Mouse (Mus musculus) liver, embryonic 12.5 days (tissue): ENCODE measurements around the gene Fgd3. TPM values are rescaled to one million over a fixed set of nuclear protein-coding genes. Genes with fewer than 3 reads are reported as not detected.

Source experiments
- ATAC-seq: fragments of 200-750 bp; cut with Nextera tagmentation; 2 replicates; pipeline ENCODE4 v1.8.0; 2017; ENCODE audit warnings: moderate number of reproducible peaks, mild to moderate bottlenecking, moderate library complexity
- H3K27ac ChIP-seq: fragments of 300-500 bp; sonication (generic); 2 replicates; pipeline ENCODE4 v1.5.1; 2016; ENCODE audit warnings: mild to moderate bottlenecking
- H3K27me3 ChIP-seq: fragments of 300-500 bp; sonication (generic); replicated peaks from 2 replicates; pipeline ENCODE4 v1.6.1; 2016; ENCODE audit warnings: mild to moderate bottlenecking, moderate library complexity
- H3K36me3 ChIP-seq: fragments of 300-500 bp; sonication (generic); 2 replicates; pipeline ENCODE4 v1.6.1; 2016; ENCODE audit warnings: mild to moderate bottlenecking, moderate library complexity
- H3K4me1 ChIP-seq: fragments of 300-500 bp; sonication (generic); 2 replicates; pipeline ENCODE4 v1.6.1; 2016
- H3K4me2 ChIP-seq: fragments of 300-500 bp; sonication (generic); 2 replicates; pipeline ENCODE4 v1.6.1; 2016; ENCODE audit warnings: mild to moderate bottlenecking, moderate library complexity
- H3K4me3 ChIP-seq: fragments of 300-500 bp; sonication (generic); 2 replicates; pipeline ENCODE4 v1.5.1; 2016; ENCODE audit warnings: mild to moderate bottlenecking, moderate library complexity
- H3K9ac ChIP-seq: fragments of 300-500 bp; sonication (generic); 2 replicates; pipeline ENCODE4 v1.6.1; 2016; ENCODE audit warnings: mild to moderate bottlenecking, moderate library complexity
- H3K9me3 ChIP-seq: fragments of 300-500 bp; sonication (generic); replicated peaks from 2 replicates; pipeline ENCODE4 v1.6.1; 2016; ENCODE audit warnings: mild to moderate bottlenecking, moderate library complexity
- WGBS: fragments of 180-500 bp; shearing (Covaris S2); methylation state at CpG from one replicate; pipeline ENCODE4 v1.1.7; 2016; ENCODE audit not compliant: insufficient replicate concordance; 5-methylcytosine and 5-hydroxymethylcytosine counted together
- polyA plus RNA-seq: library from polyadenylated mRNA; unstranded; fragments of >200 nt; fragmentation: Nextera tagmentation; extraction: Ambion mirVana; gene quantifications from 2 replicates; pipeline ENCODE4 v1.2.1, GENCODE M21; 2016

Gene Fgd3
- polyA plus RNA-seq, 1 experiment from 2014 or later, result 0.32 TPM

DNA sequence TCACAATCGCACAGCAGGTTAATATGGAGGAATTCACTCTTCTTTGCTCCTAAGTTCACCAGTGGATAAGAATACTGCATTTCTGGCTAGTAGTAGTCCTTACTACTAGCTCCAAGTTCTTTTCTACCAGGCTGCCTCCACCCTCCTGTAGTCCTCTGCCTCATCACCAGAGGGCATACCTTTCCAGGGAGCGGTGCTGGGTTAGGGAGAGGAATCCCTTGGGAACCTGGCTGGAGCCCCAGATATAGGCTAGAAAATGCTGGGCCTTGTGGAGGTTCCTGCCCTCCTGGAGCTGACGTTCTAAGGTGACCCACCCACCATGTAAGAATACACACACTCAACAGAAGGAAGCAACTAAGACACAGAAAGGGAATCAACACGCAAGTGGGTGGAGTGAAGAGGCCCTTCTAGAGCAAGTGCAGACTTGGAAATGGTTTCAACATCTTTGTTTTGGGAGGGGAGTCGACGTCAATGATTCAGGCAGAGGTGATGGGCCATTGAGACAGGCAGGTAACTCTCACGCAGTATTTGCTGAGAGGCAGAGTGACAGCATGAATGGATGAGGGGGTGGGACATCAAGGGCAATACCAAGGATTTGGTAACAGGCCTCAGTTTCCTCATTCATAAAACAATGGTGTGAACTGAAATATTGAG is 18.9 kb upstream of the Fgd3 start:
- no peaks in the 10 kb centered on the region for H3K27me3 ChIP-seq
- H3K9ac ChIP-seq, result no peak overlapping the region
- no peak overlapping the region for H3K4me2 ChIP-seq
- H3K27ac ChIP-seq, result no peak overlapping the region
- no peaks in the 10 kb centered on the region for H3K36me3 ChIP-seq
- no peaks in the 10 kb centered on the region for H3K9me3 ChIP-seq
- 61% methylated on average over 7 of the region's 7 CpGs for WGBS
- peaks cover 31% of the 10 kb centered on the region for H3K4me1 ChIP-seq
- no peak overlapping the region for H3K4me3 ChIP-seq
- ATAC-seq, result no peak

DNA sequence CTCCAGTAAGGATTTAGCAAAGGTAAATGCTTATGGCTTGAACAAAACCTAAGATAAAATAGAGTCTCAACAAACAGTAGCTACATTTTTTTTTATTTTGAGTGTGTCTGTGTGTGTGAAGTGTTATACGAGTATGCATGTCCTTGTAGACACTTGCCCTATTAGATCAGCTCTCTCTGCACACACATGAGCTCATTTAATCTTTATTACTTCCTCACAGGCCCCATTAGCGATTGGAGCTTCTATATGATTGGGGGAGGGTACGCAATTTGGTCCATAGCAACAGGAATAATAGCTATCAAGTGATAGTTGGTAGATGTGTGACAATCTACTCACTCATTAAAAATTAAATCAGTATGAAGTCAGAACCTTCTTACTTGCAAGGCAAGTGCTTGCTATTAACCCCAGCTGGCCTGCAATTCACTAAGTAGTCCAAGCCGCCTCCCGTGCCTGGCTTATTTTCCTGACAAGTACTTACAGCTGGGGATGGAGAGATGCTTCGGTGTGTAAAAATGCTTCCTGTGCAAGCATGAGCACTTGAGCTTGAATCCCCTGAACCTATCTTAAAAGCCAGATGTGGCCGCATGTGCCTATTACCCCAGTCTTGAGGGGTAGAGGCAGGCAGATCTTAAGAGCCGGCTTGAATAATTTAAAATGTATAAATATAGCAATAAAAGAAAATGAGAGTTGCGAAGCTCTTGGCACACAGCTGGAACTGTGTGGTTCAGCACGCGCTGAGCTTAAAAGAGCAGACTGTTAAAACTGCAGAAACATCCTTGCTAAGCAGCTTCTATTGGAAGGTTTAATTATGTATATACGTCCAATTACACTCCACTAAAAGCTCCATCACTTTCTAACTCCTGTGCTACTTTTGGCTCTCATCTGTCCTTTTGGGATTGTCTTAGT is 15.2 kb upstream of the Fgd3 start:
- no peak for ATAC-seq
- H3K4me2 ChIP-seq, result no peak overlapping the region
- H3K4me1 ChIP-seq, result peaks cover 10% of the 10 kb centered on the region
- WGBS, result 78% methylated on average over 12 of the region's 12 CpGs
- no peak overlapping the region for H3K27ac ChIP-seq
- H3K4me3 ChIP-seq, result no peak overlapping the region
- H3K27me3 ChIP-seq, result no peaks in the 10 kb centered on the region
- no peaks in the 10 kb centered on the region for H3K9me3 ChIP-seq
- no peak overlapping the region for H3K9ac ChIP-seq
- no peaks in the 10 kb centered on the region for H3K36me3 ChIP-seq

DNA sequence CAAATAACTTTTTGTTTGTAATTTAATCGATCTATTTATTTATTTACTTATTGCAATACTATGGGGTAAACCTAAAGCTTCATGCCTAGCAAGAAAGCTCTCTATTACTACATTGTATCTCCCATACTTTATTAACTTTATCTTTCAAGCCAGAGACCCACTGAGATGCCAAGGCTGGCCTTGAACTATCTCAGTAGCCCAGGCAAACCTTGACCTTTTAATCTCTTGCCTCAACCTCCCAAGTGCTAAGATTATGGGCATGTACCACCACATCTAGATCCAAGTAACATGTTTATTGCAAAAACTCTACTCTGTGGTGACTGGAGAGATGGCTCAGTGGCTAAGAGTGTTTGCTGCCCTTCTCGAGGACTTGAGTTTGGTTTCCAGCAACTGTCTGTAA is 13.1 kb upstream of the Fgd3 start:
- Histone ChIP-seq H3K9me3 (no peaks in the 10 kb centered on the region), H3K27ac (no peak overlapping the region), H3K27me3 (no peaks in the 10 kb centered on the region), H3K4me3 (no peak overlapping the region), H3K4me2 (no peak overlapping the region), H3K9ac (no peak overlapping the region), H3K36me3 (no peaks in the 10 kb centered on the region), H3K4me1 (peaks cover 7% of the 10 kb centered on the region)
- peak; percentile 63 for ATAC-seq
- WGBS, result 56% methylated on average over 2 of the region's 2 CpGs

DNA sequence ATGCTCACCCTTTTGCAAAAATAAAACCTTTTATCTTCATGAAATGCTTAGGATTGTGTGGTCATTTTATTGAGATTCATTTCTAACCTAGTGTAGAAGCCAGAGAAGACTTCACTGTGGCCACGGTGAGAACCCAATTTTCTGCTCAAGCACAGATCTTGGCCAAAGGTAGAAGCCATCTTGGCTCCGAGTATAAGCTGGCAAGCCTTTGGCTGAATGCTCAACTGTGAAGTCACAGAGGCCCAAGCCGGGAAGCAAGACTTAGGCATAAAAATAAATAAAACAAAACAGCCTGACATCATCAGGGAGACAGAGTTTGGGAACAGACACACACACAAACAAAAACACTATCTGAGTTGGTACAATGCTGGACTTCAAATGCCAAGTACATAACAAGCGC is 8.0 kb upstream of the Fgd3 start:
- H3K4me2 ChIP-seq, result no peak overlapping the region
- H3K36me3 ChIP-seq, result no peaks in the 10 kb centered on the region
- 73% methylated on average over 4 of the region's 4 CpGs for WGBS
- H3K27me3 ChIP-seq, result no peaks in the 10 kb centered on the region
- no peak overlapping the region for H3K9ac ChIP-seq
- H3K27ac ChIP-seq, result no peak overlapping the region
- no peaks in the 10 kb centered on the region; the same call in 1 of the 2 replicates for H3K4me1 ChIP-seq
- H3K4me3 ChIP-seq, result no peak overlapping the region
- no peaks in the 10 kb centered on the region for H3K9me3 ChIP-seq
- ATAC-seq, result no peak

DNA sequence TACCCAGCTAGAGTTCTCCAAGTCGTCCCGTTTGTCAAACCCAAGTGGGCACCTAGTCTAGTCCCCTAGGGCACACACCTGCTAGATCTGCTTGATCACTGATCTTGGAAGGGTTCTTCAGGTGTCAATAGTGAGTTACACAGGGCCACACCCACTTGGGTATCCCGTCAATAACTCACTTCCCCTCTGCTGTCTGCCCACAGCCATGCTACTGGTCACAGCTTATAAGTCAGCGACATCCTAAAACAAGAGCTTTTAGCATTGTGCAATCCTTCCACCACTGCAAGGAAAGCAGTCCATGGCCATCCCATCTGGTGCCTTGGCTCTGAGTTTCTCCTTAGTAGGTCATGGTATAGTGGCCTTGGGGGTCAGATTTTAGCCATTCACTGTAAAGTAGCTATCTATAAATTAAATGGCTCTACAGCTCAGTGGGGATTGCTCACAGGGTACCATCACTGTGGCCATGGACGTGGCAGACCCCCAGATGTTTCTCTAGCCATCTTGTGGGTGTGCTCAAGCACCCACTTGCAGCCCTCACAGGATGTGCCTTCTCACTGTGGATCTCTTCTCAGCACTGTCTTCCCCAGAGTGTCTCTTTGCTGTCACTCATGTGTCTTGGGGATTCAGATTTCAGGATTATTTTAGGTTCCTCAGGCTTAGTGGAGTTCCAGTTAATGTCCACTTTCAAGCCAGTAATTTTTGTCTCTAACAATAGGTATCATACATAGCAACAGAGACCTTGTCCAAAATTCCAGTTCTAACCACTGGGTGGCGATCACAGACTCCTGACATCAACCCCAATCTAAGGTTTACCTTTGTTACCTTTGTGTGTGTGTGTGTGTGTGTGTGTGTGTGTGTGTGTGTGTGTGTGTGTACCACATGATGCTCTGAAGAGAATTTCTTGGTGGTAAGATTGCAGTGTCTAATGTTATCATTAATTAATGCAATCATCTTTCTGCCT is 6.4 kb upstream of the Fgd3 start:
- no peak overlapping the region for H3K4me3 ChIP-seq
- H3K4me2 ChIP-seq, result no peak overlapping the region
- no peak overlapping the region for H3K27ac ChIP-seq
- no peaks in the 10 kb centered on the region for H3K36me3 ChIP-seq
- WGBS, result 32% methylated on average over 6 of the region's 6 CpGs
- peaks cover 4% of the 10 kb centered on the region; the same call in 1 of the 2 replicates for H3K4me1 ChIP-seq
- H3K27me3 ChIP-seq, result peaks cover 4% of the 10 kb centered on the region; the same call in 1 of the 2 replicates
- no peak overlapping the region for H3K9ac ChIP-seq
- H3K9me3 ChIP-seq, result no peaks in the 10 kb centered on the region
- ATAC-seq, result no peak

DNA sequence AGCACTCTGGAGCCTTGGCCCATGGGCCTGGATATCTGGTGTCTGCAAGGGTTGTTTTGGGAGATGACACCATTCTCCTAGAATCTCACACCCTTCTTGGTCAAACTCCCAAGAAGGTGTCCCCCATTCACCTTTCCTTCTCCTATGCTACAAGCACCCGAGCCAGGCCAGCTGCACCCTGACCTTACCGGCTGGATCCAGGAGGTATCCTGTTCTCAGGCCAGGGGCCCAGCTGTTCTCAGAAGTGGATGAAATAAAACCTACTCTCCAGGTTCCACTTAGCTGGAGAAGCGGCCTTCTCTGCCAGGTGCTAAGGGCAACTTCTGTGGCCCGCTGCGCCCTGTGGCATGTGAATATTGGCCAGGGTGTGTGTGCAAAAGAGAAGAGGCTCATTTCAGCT is 4.8 kb upstream of the Fgd3 start:
- no peak for ATAC-seq
- Histone ChIP-seq H3K4me3 (no peak overlapping the region), H3K9me3 (no peaks in the 10 kb centered on the region), H3K27ac (no peak overlapping the region), H3K4me1 (peaks cover 4% of the 10 kb centered on the region; the same call in 1 of the 2 replicates), H3K27me3 (peaks cover 9% of the 10 kb centered on the region; the same call in 1 of the 2 replicates), H3K36me3 (no peaks in the 10 kb centered on the region), H3K9ac (no peak overlapping the region), H3K4me2 (no peak overlapping the region)
- 83% methylated on average over 5 of the region's 5 CpGs for WGBS

DNA sequence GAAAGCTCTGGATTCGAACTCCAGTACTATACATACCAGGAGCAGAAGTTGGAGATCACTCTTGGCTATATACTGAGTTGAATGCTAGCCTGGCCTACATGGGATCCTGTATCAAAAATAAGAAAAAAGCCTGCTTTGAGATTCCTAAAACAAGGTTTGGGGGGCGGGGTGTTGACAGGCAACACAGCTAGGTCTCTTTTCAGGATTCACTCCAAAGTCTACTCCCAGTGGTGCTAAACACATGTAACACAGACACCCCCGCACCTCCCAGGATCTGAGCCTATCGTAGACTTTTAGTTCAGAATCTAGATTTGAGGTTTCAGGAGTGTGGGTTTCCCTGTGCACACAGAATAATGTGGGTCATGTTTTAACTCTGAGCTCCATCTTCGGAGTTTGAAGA is 2.6 kb upstream of the Fgd3 start:
- no peak overlapping the region for H3K4me3 ChIP-seq
- WGBS, result 60% methylated on average over 5 of the region's 5 CpGs
- peaks cover 10% of the 10 kb centered on the region; the same call in 1 of the 2 replicates for H3K27me3 ChIP-seq
- H3K9ac ChIP-seq, result no peak overlapping the region
- no peak overlapping the region for H3K27ac ChIP-seq
- H3K36me3 ChIP-seq, result no peaks in the 10 kb centered on the region
- H3K4me2 ChIP-seq, result no peak overlapping the region
- peaks cover 4% of the 10 kb centered on the region; the same call in 1 of the 2 replicates for H3K4me1 ChIP-seq
- H3K9me3 ChIP-seq, result no peaks in the 10 kb centered on the region
- no peak for ATAC-seq

DNA sequence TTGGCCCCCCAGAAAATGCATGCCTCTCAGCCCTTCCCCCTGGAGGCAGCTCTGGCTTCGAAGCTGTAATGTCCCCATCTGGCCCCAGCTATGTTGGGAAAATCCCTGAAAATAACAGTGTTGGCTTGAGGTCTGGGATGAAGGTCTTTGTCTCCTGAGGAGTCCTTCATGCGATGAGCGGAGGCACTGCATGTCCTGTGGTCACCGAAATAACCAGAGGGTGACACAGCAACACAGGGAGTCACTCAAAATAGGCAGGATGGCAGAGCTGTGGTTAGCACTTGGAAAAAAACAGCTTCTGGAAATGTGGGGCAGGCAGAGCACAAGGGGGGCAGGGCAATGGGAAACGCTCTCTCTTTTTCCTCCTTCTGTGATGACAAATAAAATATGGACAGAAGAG is 2.1 kb upstream of the Fgd3 start:
- H3K4me3 ChIP-seq, result no peak overlapping the region
- no peak overlapping the region for H3K9ac ChIP-seq
- no peak overlapping the region for H3K27ac ChIP-seq
- H3K4me2 ChIP-seq, result no peak overlapping the region
- peaks cover 10% of the 10 kb centered on the region; the same call in 1 of the 2 replicates for H3K27me3 ChIP-seq
- H3K4me1 ChIP-seq, result peaks cover 4% of the 10 kb centered on the region; the same call in 1 of the 2 replicates
- no peaks in the 10 kb centered on the region for H3K36me3 ChIP-seq
- no peaks in the 10 kb centered on the region for H3K9me3 ChIP-seq
- no peak for ATAC-seq
- WGBS, result 28% methylated on average over 5 of the region's 5 CpGs

DNA sequence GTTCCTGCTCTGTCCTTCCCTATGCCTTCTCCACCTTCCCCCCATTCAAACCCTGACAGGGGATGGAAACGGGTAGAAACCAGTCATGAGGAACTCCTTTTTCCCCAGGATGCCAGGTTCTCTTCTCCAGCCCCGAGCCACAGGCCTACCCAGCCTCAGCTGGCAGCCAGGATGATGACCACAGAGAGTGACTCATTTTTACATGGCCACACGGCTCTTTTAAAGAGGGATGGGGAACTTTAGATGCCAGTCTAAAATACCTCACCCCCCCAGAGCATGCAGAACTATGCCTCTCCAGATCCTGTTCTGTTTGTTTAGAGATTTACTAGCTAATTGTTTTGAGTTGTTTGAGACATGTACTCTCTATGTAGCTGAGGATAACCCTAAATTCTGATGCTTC is 1.3 kb upstream of the Fgd3 start:
- ATAC-seq, result no peak
- Histone ChIP-seq H3K4me3 (no peak overlapping the region), H3K27ac (no peak overlapping the region), H3K27me3 (peaks cover 10% of the 10 kb centered on the region; the same call in 1 of the 2 replicates), H3K36me3 (no peaks in the 10 kb centered on the region), H3K4me1 (peaks cover 4% of the 10 kb centered on the region; the same call in 1 of the 2 replicates), H3K9ac (no peak overlapping the region), H3K4me2 (no peak overlapping the region), H3K9me3 (no peaks in the 10 kb centered on the region)
- 26% methylated on average over 3 of the region's 3 CpGs for WGBS

DNA sequence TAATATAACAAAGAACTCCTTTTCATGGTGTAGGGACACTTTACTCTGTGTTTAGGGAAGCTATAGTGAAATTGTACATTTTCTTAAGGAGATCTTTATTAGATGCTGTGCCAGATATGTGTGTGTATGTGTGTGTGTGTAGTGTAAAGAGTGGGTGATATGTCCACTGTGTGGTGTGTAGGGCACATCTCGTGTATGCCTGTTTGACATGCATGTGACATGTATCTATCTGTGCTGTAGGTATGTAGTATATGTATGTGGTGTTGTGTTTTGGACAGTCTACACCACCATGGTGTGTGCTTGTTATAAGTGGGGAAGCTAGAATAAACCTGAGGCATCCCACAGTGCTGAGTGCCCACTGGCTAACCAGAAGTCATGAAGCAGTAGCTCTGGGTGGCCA is 403 bp upstream of the Fgd3 start:
- ATAC-seq, result no peak
- H3K27me3 ChIP-seq, result peaks cover 10% of the 10 kb centered on the region; the same call in 1 of the 2 replicates
- H3K27ac ChIP-seq, result no peak overlapping the region
- H3K4me3 ChIP-seq, result no peak overlapping the region
- H3K4me2 ChIP-seq, result no peak overlapping the region
- WGBS, result 61% methylated on average over 1 of the region's 1 CpGs
- H3K9ac ChIP-seq, result no peak overlapping the region
- H3K4me1 ChIP-seq, result peaks cover 4% of the 10 kb centered on the region; the same call in 1 of the 2 replicates
- no peaks in the 10 kb centered on the region for H3K36me3 ChIP-seq
- no peaks in the 10 kb centered on the region for H3K9me3 ChIP-seq

DNA sequence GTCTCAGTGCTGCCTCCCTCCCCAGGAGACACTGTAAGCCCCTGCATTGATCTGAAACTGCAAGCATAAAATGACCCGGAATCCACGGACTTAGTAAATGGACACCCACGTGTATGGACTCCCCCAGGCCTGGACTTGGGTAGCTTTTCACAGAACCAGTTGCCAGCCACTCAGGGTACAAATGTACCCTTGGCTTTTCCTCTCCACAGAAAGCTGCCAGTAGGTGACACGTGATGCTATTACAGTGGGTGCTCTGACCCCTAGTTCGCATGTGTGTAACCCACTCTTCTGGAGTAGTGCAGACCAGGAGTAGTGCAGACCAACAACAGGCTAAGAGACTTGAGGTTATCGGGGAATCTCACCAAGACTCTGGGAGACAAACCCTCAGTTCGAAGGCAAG is 2.2 kb downstream of the Fgd3 start:
- Histone ChIP-seq H3K4me1 (peaks cover 4% of the 10 kb centered on the region; the same call in 1 of the 2 replicates), H3K27ac (no peak overlapping the region), H3K27me3 (peaks cover 10% of the 10 kb centered on the region; the same call in 1 of the 2 replicates), H3K4me2 (no peak overlapping the region), H3K9me3 (no peaks in the 10 kb centered on the region), H3K4me3 (no peak overlapping the region), H3K9ac (no peak overlapping the region), H3K36me3 (no peaks in the 10 kb centered on the region)
- WGBS, result 71% methylated on average over 7 of the region's 7 CpGs
- no peak for ATAC-seq
